Mouse (Mus musculus): ENCODE data around the gene Uso1.

- TF ChIP-seq POLR2A (IDR thresholded peaks at IDR 0.05; ENCODE audit: low read depth, low read length) = no peak
- no peak for TF ChIP-seq CTCF (conservative IDR thresholded peaks at IDR 0.05; ENCODE audit: insufficient read depth, insufficient read length, low read depth, low read length)
These were observed 43.7 kb upstream of the Uso1 start for GRCm38 (mm10) chr5:92094062-92094415.
